Mouse (Mus musculus) R1 (cell line): Measurements from ENCODE around the gene Tnn.

Source experiments
- DNase-seq: peaks from one replicate; pipeline ENCODE4 v3.0.0-alpha.2; 2018; ENCODE audit warnings: low read depth, low spot score

The Tnn gene

DNA sequence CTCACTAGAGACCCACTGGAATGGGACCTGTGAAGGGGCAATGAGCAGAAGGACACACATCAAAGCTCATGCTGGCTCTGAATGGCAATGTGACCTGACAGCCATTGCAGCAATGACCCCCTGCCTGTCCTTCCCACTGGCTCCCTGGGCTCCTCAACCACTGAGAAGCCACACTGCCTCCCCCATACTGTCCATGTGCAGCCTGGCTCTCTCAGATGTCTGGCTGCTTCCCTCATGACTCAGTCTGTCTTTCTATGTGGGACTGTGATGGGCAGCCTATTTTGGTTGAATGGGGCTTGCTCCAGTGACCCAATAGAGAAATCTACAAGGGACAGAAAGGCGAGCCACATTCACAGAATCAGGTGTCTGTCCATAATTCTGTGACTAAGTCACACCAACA lies 70.7 kb downstream of the Tnn start:
- no peak for DNase-seq

DNA sequence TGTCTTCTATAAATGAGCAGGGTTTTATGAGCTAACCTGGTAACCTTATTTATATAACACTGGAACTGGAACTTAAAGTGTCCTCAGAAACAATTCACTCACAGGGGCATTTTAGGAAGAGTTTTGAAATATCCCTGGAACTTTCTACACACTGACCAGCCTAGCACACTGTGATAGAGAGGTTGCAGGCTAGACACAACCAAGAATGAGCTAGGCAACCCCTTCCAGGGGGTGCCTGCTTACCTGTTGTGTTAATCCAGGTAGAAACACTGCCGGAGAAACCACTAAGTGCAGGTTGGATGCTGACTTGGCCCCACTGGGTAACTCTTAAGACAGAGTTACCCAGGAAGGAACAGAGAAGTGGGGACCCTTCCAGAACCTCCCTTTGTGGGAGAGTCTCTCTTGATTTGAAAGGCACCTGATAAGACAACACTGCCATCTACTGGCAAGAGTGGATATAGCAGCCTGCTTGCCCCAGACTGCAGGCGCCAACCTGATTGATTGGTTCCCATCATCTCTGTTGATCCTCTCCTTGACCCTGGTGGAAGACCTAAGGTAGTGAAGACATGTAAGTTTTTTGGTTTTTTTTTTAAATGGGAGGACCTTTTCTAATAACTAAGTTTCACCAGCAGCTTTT lies 72.5 kb downstream of the Tnn start:
- DNase-seq = peak; percentile 73

DNA sequence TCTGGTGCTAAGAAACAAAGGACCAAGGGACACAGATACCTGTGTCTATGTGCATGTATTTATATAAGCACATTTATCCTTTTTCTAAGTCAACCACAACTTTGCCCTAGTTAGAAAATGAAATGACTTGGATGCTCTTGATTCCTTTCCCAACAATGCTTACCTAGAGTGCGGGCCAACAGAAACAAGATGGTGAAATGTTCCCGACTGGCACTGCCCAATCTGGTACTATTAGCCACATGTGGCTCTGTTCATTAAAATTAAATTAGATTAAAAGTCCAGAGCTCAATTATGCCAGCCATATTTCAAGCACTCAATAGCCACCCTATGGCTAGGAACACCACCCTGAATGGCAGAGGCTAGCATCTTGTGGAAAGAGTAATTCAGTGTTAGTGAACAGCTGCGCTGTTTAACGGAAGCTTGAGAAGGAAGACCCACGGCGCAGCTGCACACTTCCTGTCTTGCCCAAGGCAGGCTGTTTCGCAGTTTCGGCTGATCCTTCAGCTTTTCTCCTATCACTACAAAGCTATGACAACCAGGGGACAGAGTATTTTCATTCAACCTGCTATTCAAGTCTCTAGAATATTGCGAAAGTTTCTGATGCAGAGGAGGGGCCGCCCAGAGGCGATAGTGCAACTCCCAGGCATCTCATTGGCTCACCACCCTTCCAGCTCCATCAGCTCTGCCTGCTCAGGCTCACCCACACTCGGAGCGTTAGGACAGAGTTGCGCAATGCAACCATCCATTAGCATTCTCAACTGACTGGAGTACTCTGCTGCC lies 74.3 kb downstream of the Tnn start:
- DNase-seq = no peak

DNA sequence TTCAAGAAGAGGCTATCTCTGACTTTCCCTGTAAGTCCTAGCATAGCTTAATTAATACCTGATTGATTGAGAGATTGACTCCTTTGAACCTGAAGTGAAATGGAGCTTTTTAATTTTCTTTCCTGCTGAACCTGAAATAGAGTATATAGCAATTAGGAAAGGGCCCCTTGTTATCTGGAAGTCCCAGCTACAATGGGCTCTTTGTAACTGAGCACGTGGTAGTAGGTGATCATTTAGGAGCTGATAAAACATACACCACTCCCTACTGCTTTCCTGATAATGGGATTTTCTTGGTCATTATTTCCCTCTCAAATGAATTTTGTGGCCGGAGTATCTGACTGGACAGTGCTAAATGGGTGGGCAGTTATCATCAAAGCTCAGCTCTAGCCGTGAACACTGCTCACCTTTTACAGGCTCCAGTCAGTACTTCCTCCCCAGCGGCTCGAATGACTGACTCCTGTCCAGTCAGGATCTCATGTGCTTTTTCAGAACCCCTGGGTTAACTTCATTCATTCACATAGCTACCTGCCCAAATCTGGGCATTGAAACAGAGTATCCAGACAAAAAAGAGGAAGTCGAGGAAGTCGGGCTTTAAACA lies 88.7 kb downstream of the Tnn start:
- no peak for DNase-seq

DNA sequence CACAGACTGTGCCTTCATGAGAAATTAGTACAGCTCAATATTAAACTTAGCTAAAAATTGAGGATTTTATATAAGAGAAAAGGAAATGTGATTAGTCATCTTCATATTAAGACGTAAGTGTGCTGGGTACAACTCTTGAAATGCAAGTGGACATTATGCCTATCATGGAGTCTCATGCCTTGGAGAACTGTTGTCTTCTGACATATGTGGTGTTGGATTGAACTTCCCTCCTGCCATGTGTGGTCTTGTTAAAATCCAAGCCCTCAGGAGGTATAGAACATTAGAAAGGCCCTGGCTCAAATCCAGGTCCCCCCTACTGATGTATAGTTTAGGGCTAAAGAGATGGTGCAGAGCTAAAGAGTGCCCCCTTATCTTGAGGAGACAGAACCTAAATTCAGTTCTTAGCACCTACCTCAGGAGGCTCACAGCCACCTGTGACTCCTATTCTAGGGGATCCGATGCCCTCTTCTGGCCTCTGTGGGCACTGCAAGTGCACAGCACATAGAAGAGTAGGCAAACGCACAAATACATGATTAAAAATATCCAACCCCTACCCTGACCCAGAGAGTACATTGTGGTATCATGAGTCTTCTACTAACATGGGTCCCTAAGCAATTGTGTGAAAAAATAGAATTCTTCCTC lies 91.5 kb downstream of the Tnn start:
- DNase-seq = peak; percentile 44

DNA sequence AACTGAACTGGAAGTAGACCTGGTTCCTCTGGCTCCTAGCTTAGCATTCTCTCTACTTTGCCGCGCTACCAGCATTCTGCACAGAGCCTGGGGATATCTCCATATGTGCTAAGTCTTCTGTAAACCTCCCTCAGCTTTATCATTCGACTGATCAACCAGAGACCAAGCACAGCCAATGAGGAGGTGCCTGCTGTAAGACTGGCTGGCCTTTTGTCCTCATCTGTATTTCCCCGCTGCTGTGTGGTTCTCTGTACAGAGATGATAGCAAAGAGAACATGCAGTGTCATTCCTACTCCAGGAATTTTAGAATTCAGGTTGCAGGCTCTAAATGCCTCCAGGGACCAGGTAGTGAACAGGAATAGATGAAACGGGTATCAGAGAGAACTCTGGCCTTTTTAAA lies 92.1 kb downstream of the Tnn start:
- no peak for DNase-seq

DNA sequence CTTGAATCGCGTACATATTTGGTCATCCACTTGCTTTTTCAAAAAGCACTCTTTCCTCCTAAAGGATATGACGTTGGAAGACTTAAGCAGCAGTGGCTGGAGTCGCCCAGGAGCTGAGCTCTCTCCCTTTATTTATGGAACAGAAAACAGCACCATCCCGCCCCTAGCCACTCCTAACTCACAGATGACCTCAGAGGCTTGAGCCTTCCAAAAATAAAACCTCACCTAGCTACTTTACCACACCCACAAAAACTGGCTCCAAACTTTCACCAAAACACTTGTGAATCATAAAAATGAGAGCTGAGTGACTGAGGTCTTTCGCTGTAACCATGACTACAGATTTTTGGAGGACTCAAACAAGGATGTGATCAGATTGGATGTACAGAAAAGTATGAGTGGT lies 92.8 kb downstream of the Tnn start:
- no peak for DNase-seq

DNA sequence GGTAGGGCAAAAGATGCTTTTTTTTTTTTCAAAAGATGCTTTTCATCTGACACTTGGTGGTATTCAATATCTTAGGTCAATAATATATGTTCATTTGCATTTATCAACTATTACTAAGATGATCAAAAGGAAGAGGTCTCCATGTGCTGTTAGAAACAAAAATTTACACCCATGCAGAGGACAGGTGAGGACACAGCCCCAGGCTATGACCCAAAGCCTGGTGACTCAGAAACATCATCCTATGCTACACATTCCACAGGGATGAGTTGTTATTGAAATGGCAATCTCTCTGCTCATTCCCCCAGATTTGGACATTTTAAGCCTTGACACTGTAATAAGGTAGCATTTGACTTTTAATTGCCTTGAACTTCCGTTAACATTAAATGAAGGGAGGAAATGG lies 93.5 kb downstream of the Tnn start:
- no peak for DNase-seq

DNA sequence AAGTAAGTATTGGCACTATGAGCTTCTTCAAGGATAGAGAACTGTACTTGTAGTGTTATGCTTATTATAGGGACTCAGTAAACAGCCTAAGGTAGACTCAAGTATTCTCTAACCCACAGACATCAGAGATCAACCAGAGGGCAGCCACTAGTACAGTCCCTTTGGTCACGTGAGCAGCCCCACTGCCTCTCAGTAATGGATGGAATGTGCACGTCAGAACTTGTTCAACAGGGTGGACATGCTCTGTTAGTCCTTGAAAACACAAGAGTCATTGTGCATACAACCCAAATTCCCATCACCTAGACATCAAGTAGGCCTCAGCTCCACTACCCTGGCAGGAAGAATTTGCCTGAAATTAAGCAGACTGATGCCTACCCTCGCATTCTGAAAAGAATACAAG lies 95.7 kb downstream of the Tnn start:
- DNase-seq = no peak

DNA sequence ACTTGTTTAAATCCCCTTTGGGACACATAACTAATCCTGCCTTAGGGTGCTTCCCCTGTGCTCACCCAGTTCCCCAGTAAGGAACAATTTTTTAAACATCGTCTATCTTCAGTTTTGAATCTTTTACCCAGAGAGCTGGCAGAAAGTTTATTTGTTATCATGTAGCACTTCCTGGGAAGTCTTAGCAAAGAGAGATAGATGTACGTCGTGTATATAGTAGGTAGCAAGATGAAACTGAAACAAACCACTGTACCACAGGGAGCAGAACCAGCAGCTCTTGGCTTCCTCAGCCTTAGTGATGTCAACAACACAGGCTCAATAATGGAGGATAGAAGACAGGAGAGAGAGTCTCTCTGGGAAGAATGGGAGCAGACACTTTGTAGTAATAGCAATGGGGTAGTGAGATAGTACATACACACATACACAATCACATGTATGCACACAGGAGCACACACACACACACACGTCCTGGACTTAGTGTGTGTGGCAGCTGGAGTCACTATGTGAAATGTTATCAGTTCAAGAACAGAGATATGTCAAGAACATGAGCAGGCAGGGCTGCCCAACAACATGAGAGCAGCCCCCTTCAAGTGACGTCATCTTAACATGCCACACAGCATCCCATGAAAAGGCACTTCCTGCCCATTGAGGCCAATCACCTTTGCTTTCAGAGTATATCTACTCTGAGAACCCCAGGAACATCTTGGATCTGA lies 98.9 kb downstream of the Tnn start:
- DNase-seq = no peak

DNA sequence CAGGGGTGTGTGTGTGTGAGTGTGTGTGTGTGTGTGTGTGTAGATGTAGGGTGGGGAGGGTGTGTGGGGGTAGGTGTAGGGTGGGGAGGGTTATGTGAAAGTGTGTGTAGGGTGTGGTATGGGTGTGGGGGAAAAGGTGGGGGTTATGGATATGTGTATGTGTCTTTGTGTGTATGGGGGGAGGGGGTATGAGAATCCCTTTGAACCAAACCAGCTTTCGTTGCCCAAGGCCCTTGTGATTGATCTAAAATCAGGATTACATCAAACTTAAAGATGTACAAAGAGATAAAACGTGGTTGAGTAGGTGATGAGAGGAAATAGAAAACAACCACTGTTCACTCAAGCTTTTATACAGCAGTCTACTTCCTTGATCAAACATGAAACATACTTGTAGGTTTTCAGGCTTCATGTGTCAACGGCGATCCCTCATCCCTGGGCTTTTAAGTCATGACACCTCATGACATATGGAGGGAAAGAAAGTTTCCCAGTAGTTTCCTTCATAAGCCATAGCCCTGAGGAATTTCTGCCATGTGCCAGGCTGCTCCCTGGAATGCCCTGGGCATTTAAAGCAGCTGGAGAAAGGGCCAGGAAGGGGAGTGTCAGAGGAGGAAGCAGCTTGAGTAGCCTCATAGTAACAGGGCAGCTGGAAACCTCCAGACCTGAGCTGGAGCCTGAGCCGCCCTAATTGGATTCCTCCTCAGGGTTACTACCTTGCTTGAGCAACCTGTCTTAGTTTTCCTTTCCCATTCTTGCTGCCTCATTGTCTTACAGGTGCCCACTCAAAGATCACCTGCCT lies 99.7 kb downstream of the Tnn start:
- no peak for DNase-seq

DNA sequence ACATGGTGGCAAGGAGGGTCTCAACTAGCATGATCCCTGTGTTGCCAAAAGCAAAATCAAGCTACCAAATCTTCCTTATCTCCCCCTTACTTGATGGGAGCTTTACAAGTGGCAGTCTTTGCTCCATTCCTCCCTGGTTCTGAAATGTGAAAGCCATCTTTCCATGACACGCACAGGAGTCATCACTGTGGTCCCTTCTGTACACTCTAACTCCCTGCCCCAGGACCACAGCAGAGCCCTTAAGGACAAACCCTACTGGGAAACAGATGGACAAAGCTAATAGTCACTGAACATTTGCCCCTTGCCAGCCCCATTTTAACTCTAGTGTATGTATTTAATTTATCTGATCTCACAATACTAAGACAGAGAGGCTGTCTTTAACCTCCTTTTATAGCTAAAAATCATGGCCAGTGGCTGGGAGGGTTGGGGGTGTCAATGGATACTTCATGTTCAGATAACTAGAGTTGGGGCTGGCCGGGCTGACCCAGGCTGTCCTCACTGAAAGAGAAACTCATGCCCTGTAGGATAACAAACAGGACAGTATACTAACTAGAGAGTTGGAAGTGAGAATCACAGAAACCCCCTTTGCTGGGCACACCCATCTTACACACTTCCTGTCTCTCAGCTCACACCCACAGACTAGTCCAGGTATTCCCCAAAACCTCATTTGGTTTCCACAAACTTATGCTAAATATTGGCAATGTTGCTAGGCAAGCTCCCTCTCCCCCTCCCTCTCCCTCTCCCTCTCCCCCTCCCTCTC lies 100.6 kb downstream of the Tnn start:
- no peak for DNase-seq

DNA sequence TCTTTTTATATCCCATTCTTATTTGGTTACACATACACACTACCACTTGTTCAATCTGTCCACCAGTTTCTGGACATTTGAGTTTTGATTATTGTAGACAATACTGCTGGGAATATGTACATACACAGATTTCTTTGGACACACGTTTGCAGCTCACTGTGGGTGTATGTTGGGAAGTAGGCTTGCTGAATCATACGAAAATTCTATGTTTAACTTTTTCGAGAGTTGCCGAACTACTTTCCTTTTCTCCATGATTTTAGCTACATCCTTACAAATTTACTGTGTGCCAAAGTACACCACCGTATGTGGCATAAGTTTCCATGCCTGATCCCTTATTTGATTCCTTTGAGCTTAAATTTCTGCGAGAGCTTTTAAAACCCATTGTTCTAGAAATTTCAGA lies 102.5 kb downstream of the Tnn start:
- DNase-seq = no peak

DNA sequence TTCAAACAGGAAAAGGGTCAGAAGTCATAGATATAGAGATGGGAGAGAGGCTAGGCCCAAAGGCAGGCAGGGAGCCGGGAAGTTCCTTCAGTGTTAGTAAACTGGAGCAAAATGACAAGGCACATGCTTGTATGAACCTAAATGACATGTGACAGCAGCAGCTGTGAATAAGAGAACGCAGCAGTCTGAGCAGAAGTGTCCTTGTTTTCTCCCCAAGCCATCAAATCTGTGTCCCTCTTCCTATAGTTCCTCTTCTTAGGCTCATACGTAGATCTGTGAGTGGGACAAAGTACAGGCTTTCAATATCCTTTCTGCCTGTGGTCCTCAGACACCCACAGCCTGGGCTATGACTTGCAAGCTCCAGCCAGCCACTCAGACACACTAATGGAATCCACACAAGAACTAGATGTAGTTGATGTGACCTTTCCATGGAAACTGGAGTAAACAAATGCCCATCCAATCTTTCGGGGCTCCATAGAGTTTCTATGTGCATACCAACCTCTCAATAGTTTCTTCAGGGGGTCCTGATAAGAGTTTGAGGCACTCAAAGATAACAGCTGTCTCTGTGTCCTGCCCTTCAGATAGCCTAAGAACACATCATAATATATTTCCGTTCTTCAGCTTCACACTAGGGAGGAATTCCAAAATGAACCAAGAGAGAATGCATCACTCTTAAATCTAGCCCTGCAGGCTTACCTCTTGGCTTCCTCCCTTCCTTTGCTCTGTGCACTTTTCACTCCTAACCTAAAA lies 104.1 kb downstream of the Tnn start:
- no peak for DNase-seq

DNA sequence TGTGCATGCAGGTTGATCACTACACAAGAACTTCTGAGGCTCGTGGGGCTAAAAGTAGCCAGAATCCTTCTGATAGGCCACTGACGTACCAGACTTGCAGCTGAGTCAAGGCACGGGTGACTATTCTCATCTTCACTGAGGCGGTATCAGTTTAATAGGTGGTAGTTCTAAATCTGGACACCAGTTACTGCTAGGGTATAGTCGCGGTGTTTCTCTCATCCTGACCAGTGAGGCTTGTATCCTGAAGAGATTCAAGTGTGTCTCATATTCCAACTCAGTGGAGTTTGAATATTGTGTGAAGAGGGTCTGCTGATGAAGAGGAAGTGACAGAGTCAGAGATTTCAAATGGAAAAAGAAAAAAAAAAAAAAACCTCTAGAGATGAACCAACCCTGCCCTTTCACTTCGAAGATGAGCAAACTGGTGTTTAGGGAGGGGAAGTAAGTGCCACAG lies 105.9 kb downstream of the Tnn start:
- DNase-seq = no peak

DNA sequence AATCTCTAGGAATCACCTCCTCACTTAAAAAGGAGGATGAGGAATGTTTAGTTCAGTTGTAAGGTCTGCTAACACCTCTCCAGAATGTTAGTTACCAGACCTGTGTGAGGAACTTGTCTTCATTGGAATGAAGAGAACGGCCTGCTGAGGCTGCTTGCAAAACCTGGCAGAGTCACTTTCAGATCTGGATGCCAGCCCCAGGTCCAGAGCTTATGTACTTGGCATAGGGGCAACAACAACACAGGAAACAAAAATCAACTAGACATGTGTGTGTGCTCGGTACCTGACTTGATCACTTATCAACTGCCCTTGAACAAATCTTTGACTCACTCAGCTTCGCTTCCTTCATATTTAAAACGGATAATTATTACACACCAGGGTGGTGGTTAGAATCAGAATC lies 106.6 kb downstream of the Tnn start:
- no peak for DNase-seq

DNA sequence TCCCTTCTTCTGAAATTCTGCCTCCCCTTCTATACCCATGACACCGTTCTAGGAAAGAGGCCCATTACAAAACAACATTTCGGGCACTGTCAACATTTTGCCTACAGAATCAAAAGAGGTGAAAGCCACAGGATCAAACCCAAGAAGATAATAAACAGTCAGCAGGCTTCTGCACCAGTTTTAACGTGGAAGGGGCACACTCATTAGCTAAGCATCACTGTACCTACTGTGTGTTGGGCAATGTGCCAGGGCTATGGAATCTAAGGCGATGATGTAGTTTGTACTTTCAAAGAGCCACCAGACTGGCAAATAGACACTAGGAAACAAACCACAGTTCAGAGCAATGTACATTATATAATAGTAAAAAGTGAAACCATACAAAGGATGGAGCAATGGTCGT lies 107.4 kb downstream of the Tnn start:
- no peak for DNase-seq

DNA sequence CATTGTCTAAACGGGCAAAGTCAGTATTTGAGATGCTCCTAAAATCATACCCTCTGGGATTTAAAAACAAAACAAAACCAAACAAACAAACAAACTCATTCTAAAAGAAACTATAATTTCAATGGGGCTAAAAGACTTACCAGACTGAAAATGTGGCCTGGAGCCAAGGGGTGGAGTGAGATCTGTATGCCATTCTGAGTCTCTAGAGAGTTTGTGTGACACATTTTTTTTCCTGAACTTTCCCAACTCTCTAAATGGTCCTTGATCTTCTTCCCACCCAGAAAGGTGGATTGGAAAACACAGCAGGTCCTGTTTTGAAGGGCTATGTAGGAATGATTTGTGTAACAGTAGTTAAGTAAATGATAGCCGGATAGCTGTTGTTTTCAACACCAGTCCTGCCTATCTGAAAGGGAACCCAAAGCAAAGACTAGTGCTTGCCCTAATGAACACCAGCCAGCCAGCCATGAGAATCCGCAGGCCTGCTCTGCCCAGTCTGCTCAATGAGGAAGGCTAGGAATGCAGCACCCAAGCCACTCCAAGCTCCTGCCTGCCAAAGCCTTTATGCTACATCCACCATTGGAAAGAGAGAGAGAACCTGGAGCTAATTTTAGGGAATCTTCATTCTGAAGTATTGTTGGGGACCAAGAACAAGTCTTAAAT lies 108.2 kb downstream of the Tnn start:
- DNase-seq = no peak
